Mouse (Mus musculus) lung, postnatal 0 days (tissue): ENCODE results near the gene Rpl41.

Source experiments
- CTCF ChIP-seq: IDR thresholded peaks from 2 replicates; pipeline ENCODE4 v1.5.1; 2016; ENCODE audit warnings: antibody characterized with exemption, mild to moderate bottlenecking
- EP300 ChIP-seq: IDR thresholded peaks from 2 replicates; pipeline ENCODE4 v1.6.1; 2016; ENCODE audit warnings: antibody characterized with exemption, mild to moderate bottlenecking, control low read depth

GRCm38 (mm10) chr10:128556963-128557362 is 7.9 kb upstream of the Rpl41 start:
- TF ChIP-seq CTCF (no peak), EP300 (no peak)
